Mouse (Mus musculus) CH12F3 (cell line): ENCODE results near the gene Slc25a28.

ENCODE experiments used
- in situ Hi-C: fragments of 300-500 bp; cut with MboI; formaldehyde crosslinking; loops from 2 replicates; pipeline ENCODE4 v1.14.3; 2020; ENCODE audit warnings: low sequenced_read_pairs

Gene Slc25a28

DNA sequence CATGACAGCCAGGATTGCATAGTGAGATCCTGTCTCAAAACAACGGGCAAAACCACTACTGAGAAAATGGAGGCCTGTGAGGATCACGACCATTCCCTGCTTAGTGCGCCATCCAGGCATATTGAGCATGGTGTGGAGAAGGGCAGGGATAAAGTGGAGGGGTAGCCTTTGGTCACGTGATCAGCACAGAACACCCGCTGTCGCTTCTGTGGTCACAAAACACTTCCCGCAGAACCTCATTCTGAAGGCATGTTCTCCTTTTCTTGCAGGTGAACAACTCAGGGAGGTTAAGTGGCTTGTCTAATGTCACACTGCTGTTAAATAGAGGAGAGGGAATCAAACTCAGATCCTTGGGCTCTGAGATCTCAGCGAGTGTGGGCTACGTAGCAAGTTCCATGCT is 29.2 kb downstream of the Slc25a28 start:
- in situ Hi-C loops: no loop called here

DNA sequence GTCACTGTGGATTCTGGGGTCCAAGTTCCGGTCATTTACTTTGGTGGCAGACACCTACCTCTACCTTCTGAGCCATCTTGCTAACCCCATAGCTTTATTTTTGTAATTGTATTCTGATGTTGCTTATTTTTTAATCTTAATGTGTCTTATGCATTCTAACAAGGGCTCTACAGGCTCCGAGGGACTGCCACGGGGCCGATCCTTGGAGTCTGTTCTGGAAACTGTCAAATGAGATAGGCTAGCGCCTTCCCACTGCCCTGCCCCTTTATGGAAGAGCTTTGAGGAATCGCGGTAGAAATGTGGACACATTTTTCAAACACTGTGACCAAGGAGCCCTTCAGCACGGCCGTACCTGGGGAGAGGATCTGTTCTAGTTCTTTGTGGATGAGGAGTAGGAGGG is 31.8 kb downstream of the Slc25a28 start:
- in situ Hi-C loops: no loop called here

DNA sequence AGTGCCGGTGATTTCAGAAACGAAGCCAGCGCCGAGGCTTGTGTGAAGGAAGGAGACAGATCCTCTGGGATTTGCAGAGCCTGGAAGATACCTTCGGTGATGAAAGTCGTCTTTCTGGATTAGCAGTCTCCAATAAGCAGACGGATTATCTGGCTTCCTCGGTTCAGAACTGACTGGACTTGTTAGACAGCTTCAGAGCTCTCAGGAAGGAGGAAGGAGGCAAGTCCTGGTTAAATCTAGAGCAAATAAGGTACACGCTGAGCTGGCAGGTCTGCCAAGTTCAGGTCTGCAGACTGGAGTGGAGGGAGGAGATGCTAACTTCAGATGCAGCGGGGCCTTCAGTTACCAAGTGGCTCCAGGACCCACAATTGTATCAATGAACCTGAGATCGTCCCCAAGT is 32.8 kb downstream of the Slc25a28 start:
- in situ Hi-C loops: no loop called here

DNA sequence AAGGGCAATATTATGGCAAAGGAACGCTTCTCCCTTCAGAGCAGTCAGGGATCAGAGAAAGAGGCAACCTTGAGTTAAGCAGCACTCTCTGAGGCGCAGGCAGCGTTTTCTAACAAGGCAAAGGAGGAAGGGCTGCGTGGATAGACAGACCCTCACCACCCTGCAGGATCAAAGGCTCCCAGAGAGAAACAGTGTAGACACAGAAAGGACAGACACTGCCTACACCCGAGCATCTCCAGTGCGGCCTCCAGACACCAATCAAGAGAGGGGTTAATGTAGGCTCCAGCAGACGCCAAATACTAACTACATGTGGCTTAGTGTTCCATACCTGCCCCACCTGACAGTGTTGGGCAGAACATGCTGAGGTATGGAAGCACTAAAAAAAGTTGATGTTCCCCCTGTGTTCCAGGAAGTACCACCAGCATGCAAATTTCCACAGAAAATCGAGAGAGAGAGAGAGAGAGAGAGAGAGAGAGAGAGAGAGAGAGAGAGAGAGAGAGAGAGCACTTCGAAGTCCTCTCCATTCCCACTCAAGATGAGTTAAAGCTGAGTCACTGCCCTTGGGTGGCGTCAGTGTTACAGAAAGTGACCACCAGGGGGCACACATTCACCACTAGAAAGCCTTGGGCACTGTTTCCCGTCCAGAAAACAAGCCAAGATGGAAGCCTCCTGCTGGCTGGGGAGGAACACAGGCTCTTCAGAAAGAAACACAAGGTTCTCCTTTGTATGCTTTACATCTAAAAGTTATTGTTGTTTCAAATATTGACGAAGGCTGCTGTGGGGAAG is 44.0 kb downstream of the Slc25a28 start:
- in situ Hi-C loops: no loop called here

DNA sequence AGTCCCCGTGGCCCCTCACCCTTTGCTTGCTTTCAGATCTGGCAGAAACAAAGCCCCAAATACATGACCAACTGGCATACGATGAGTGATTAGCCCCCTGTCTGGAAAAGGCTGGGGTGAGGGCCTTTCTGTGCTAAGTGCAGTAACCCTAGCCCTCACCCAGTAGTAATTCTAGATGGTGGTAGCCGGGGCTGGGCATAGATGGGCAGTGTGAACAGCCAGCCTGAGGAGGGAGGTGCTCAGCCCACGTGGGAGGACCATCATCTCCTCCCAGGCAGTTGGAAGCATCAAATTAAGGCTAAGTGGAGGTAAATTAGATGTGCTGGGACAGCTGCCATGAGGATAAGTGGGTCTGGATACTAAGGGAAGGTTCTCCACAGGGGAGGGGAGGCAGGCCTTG is 45.6 kb downstream of the Slc25a28 start:
- in situ Hi-C loops: no loop called here

DNA sequence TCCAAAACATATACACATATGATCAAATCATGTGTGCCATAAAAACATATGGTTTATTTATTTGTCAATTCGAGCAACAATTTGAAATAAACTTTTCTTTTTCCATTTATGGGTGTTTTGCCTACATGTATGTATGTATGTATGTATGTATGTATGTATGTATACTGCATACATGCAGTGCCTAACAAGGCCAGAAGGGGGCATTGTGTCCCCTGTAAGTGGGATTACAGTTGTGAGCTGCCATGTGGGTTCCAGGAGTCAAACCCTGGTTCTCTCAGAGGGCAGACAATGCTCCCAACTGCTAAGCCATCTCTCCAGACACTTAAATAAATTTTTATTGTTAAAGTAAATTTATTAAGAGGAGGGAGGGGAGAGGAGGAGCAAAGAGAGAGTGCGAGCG is 47.3 kb downstream of the Slc25a28 start:
- in situ Hi-C loops: no loop called here

DNA sequence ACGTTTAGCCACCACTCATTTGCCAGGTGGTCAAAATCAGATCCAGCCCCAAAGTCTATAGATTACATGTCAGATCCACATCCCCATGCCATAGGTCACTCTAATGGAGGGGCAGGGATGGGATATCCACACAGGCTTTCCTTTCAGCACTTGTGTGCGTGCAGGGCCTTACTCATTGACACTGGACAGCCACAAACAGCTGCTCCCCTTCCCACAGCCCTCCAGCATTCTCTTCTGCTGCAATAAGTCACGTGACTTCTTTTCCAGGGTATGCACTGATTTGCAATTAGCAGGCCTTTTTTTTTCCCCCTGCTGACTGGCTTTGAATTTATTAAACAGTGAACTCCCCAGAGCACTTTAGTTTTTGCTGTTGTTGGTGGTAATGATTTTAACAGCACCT is 48.5 kb downstream of the Slc25a28 start:
- in situ Hi-C loops: no loop called here

DNA sequence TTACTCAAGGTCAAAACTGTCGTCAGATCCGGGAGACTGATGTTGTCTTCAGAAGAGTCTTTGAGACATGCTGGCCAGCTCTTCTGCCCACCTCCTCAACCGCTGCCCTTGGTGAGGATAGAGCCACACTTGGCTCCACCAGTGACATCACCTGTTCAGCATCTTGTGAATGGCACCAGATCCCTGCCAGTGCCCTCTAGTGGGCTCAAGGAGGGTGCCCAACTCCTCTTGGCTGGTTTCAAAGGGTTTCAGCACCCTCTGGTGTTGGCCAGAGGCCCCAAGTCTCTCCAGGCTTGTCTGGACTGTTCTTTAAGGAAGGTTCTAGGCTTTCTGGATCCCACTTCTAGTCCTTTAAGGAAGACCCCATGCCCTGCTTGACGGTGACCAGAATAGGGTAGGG is 50.8 kb downstream of the Slc25a28 start:
- in situ Hi-C loops: loop anchor here (5.0 to 25.0 kb wide), 2 partner anchors 127 to 837 kb away; partner anchors contain the start of gene Hps1

DNA sequence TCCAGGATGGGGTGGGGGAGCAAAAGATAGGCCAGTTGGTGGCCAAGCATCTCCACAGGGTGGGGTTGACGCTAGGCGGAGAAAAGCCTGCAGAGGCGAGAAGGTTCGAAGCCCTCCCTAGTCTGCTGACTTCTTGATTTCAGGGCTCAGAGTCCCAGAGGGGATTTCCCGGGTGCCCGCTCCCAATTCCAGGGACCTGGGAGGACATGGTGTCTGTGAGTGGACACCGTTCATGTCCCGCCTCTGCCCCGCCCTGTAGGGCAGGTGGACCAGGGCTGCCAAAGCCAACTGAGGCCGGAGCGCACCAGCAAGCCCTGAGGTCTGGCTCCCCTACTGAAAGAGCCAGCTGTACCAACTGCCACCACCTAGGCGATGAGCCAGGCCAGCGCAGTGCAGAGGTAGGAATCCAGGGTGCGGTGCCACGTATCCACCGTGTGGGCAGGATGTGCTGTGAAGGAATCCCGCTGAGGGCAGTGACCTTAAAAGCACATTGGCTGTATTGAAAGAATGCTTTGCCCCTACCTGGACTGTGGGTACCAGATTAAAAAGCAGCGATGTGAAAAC is 54.7 kb downstream of the Slc25a28 start:
- in situ Hi-C loops: loop anchor here (5.0 to 25.0 kb wide), 2 partner anchors 123 to 833 kb away; partner anchors contain the start of gene Hps1

DNA sequence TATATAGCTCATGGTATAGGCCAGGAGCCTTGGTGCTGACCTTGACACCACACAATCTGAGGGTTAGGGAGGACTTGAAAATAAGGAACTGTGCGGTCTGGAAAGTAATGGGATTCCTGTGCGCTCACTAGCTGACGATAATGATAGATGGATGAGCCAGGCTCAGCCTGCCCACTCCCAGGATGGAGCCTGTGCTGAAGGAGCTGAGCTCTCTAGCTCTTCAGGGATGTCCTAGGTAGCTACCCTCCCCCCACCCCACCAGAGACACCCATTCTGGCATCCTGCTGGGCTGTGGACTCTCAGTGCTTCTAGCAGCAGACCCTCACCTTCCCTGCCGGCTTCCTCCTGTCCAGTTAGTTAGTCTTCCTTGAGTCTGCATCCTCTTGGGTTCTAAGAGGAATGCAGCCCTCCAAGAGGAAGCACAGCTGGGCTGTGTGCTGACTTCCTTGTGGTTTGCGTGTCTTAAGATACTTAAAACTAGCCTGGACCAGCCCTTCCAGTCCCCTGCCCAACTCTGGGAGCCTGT is 56.1 kb downstream of the Slc25a28 start:
- in situ Hi-C loops: loop anchor here (25.0 kb wide), 1 partner anchor 831 kb away; the partner anchor contains the start of gene Hps1

DNA sequence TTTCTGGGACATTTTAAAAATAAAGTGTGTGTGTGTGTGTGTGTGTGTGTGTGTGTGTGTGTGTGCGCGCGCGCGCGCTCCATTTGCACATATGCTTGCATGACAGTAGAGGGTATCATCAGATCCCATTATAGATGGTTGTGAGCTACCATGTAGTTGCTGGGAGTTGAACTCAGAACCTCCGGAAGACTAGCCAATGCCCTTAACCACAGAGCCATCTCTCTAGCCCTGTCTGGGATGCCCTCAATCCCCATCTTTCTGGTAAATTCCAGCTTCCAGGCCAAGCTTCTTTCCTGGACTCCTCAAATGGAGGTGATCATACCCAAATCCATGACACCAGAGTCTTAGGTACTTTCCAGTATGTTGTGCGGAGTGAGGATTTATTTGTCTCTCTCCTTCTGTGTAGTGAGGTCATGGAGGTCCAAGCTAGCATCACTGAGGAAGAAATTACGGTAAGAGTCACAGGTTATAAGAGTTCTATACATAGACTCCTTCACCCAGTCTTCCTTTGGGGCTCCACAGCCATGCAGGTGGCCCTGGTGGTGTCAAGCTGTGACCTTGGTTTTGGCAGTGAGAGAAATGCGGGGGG is 56.8 kb downstream of the Slc25a28 start:
- in situ Hi-C loops: loop anchor here (25.0 kb wide), 1 partner anchor 831 kb away; the partner anchor contains the start of gene Hps1

DNA sequence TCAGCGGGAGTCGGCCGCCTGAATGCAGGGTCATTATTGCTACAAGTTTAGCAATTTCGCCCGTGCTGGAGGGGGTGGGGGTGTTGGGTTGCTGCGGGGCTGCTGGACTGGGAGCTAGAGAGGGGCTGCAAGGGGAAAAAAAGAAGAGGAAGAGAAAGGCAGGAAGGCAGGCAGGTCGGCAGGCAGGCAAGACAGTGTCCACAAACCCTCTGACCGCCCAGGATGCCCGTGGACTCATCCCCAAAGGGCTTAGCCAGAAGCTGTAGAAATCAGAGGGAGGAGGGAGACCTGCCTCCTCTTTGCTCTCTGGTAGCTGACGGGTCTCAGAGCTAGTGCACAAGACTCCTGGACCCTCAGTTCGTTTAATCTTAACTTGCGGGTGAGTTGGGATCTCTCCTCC is 57.8 kb downstream of the Slc25a28 start:
- in situ Hi-C loops: loop anchor here (25.0 kb wide), 1 partner anchor 830 kb away; the partner anchor contains the start of gene Hps1

DNA sequence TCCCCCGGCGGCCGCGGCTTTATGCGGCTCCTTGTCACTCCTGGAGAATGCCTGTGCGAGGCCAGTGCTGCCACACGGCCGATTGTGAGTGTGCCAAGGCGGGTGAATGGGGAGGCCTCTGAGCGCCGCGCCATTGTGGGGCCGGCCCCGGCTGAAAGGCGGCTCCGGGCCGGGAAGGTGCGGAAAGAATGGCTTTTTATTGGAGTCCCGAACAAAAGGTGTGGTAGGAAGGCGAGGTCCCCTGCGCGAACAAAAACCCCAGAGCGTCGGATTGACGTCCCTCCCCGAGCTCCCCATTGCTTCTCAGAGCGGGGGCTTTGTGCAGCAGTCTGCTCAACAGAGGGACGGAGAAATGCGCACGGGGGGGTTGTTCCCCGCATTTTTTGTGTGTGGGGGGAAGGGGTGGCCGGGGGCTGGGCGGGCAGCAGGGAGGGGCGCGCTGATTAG is 58.2 kb downstream of the Slc25a28 start:
- in situ Hi-C loops: loop anchor here (25.0 kb wide), 1 partner anchor 829 kb away; the partner anchor contains the start of gene Hps1

DNA sequence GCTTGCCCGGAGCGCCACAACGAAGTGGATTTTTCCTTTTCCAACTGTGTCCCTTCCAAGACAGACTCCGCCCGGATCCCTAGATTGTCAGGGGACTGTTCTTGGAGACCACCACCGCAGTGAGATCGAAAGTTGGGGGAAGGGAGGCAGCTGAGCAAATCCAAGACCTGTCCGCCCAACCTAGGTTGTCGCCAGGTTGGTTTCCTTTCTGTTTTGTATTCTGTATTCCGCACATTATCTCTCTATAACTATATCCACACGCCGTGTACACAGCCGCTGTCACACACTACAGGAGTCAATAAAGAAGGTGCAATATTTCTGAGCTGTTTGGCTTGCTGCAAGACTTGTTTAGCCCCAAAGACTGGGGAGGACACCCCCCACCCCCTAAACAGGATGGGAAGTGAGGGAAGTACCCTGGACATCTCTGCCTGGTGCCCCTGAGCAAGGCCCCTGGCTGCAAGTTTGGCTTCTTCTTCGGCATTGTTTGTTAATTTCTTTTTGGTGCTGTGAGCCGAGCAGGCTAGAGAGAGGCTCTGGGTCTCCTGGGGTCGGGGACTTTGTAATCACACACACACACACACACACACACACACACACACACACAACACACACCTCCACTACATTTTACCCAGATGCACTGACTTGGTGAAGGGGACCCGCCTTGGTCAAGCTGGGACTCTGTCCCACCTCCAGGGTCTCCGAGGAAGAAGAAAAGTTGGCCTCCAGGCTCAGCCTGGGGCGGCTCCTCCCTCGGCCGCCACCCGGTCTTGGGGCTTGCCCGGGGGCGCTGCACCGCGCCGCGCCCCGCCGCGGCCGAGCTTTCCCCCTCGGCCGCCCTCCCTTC is 58.9 kb downstream of the Slc25a28 start:
- in situ Hi-C loops: loop anchor here (25.0 kb wide), 1 partner anchor 828 kb away; the partner anchor contains the start of gene Hps1

DNA sequence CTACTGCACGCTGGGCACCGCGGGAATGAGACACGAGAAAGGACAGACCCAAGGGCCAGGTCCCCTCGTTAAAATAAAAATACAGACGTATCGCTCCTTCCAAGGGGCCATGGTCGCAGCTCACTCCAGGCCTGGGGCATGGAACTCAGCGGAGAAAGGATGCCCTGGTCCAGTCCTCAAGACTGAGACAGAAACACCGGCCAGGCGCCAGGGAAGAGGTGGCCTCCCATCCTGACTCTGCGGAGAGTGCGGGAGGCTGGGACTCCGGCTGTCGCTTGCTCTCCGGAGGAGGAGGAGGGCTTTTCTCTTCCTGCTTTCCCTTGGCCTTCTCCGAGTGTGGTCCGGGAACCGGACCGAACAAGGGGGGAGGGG is 59.6 kb downstream of the Slc25a28 start:
- in situ Hi-C loops: loop anchor here (25.0 kb wide), 1 partner anchor 828 kb away; the partner anchor contains the start of gene Hps1

DNA sequence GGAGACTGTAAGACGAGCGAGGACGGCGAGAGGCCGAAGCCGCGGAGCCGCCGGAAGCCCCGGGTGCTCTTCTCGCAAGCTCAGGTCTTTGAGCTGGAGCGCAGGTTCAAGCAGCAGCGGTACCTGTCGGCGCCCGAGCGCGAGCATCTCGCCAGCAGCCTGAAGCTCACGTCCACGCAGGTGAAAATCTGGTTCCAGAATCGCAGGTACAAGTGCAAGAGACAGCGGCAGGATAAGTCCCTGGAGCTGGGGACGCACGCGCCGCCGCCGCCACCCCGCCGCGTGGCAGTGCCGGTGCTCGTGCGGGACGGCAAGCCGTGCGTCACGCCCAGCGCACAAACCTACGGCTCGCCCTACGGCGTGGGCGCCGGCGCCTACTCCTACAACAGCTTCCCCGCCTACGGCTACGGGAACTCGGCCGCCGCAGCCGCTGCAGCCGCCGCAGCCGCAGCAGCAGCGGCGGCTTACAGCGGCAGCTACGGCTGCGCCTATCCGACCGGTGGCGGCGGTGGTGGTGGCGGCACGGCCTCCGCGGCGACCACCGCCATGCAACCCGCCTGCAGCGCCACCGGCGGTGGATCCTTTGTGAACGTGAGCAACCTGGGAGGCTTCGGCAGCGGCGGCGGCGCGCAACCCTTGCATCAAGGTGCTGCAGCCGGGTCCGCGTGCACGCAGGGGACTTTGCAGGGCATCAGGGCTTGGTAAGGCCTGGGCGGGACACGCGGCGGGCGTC is 60.2 kb downstream of the Slc25a28 start:
- in situ Hi-C loops: loop anchor here (25.0 kb wide), 1 partner anchor 827 kb away; the partner anchor contains the start of gene Hps1
